Mouse (Mus musculus) testis, adult 2 months (tissue): ENCODE data around the gene Uckl1. TPM values are rescaled to one million over a fixed set of nuclear protein-coding genes. Genes with fewer than 3 reads are reported as not detected.

Source experiments
- H3K27ac ChIP-seq: fragments of 200-500 bp; 2 replicates; pipeline ENCODE4 v1.5.1; 2012; ENCODE audit warnings: low read depth, low read length; ENCODE audit not compliant: control insufficient read depth, insufficient read depth
- H3K27me3 ChIP-seq: fragments of 200-500 bp; 2 replicates; pipeline ENCODE4 v1.6.1; 2012; ENCODE audit warnings: mild to moderate bottlenecking, low read length, moderate library complexity; ENCODE audit not compliant: control insufficient read depth, insufficient read depth
- H3K36me3 ChIP-seq: fragments of 200-500 bp; 2 replicates; pipeline ENCODE4 v1.6.1; 2012; ENCODE audit warnings: mild to moderate bottlenecking, low read length; ENCODE audit not compliant: control insufficient read depth, insufficient read depth
- H3K4me1 ChIP-seq: fragments of 200-500 bp; 2 replicates; pipeline ENCODE4 v1.6.1; 2012; ENCODE audit warnings: low read length; ENCODE audit not compliant: control insufficient read depth, insufficient read depth
- H3K4me3 ChIP-seq: fragments of 200-500 bp; 2 replicates; pipeline ENCODE4 v1.5.1; 2012; ENCODE audit warnings: low read depth, mild to moderate bottlenecking, low read length, moderate library complexity, mixed read lengths; ENCODE audit not compliant: control insufficient read depth
- CTCF ChIP-seq: fragments of 200-500 bp; IDR thresholded peaks from 2 replicates; pipeline ENCODE4 v1.5.1; 2012; ENCODE audit warnings: low read depth, mild to moderate bottlenecking, inconsistent platforms, low read length, moderate library complexity; ENCODE audit not compliant: control insufficient read depth, insufficient read depth, insufficient replicate concordance
- POLR2A ChIP-seq: fragments of 200-500 bp; IDR thresholded peaks from 2 replicates; pipeline ENCODE4 v1.6.1; 2012; ENCODE audit warnings: low read depth, mild to moderate bottlenecking, inconsistent platforms, low read length, moderate library complexity; ENCODE audit not compliant: control insufficient read depth
- polyA plus RNA-seq: library from polyadenylated mRNA; depleted of rRNA; stranded (reverse); fragments of >200 nt; gene quantifications from 2 replicates; pipeline ENCODE4 v1.2.3, GENCODE M21; 2012

Uckl1 gene
- polyA plus RNA-seq, 1 experiment, result 44.4 TPM

- no peak overlapping the region for H3K27ac ChIP-seq
- no peak for TF ChIP-seq CTCF
- TF ChIP-seq POLR2A, result no peak
- no peak overlapping the region for H3K4me3 ChIP-seq
- H3K27me3 ChIP-seq, result no peaks in the 10 kb centered on the region
- H3K4me1 ChIP-seq, result no peaks in the 10 kb centered on the region; the same call in 1 of the 2 replicates
- H3K36me3 ChIP-seq, result no peaks in the 10 kb centered on the region
These were observed 14.3 kb downstream of the Uckl1 start for GRCm38 (mm10) chr2:181570375-181570774.

DNA sequence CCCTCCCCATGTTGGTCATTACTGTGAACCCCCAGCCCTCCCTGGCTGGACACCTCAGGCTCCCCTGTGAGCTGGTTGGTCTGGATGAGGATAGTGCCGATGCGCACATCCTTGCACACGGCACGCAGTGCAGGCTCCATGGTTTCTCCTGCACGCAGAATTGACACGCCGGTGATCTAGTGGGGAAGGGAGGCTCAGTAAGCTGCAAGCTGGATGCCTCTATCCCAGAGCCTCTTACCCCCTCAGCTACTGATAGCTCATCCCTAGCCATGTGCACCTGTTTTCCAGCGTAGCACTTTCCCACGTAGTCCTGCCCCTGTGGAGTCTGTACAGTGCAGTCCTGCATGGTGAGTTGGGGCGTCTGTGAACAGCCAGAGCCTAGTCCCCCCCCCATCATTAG lies 14.8 kb downstream of the Uckl1 start:
- no peaks in the 10 kb centered on the region for H3K27me3 ChIP-seq
- no peak for TF ChIP-seq CTCF
- no peak for TF ChIP-seq POLR2A
- H3K4me3 ChIP-seq, result no peak overlapping the region
- H3K4me1 ChIP-seq, result no peaks in the 10 kb centered on the region; the same call in 1 of the 2 replicates
- no peaks in the 10 kb centered on the region for H3K36me3 ChIP-seq
- no peak overlapping the region for H3K27ac ChIP-seq

GRCm38 (mm10) chr2:181568272-181569008 lies 16.3 kb downstream of the Uckl1 start:
- Histone ChIP-seq H3K4me3 (no peak overlapping the region), H3K4me1 (no peaks in the 10 kb centered on the region; the same call in 1 of the 2 replicates), H3K27ac (no peak overlapping the region), H3K36me3 (no peaks in the 10 kb centered on the region), H3K27me3 (no peaks in the 10 kb centered on the region)
- TF ChIP-seq POLR2A (no peak), CTCF (peak; percentile 11; the same call in 1 of the 2 replicates)

DNA sequence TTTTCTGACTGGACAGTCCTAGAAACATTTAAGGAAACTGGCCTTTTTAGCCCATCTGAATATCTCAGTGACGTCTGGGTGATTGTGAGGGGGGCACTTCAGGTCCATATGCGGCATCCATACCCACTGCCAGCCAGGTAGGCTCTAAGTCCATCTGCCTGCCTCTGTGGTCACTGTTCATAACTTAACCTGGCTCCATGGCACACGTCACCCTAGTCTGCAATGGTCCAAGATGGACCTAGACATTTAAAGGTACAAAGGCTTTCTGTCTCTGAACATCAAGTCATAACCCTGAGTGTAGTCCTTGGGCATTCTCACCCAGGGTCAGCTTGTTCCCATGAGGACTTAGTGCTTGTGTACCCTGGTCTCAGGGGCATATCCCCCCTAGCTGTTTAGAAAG lies 17.4 kb downstream of the Uckl1 start:
- Histone ChIP-seq H3K27ac (no peak overlapping the region), H3K4me3 (no peak overlapping the region), H3K27me3 (no peaks in the 10 kb centered on the region), H3K36me3 (no peaks in the 10 kb centered on the region), H3K4me1 (no peaks in the 10 kb centered on the region; the same call in 1 of the 2 replicates)
- TF ChIP-seq CTCF, result no peak
- no peak for TF ChIP-seq POLR2A

- Histone ChIP-seq H3K36me3 (peaks cover 2% of the 10 kb centered on the region; the same call in 1 of the 2 replicates), H3K4me3 (no peak overlapping the region)
- no peak for TF ChIP-seq CTCF
- TF ChIP-seq POLR2A, result no peak
These were observed 30.9 kb downstream of the Uckl1 start for GRCm38 (mm10) chr2:181553772-181554171.

DNA sequence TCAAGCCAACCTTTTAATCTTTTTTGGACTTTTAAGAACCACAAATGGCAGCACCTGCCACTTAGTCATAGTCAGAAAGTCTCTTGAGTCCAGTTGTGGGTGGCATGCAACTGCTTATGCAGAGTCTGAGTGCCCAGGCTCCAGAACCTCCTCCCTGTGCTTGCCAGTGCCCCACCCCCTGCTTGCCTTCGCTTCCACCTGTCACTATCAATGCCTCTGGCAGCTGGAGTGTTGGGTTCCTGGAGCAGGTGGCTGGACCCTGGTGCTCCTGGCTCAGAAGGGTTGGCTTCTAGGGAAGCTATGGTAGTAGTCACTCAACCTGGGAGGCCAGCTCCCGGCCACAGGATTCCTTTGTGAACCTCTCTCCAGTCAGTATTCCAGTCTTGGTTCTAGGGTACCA lies 34.5 kb downstream of the Uckl1 start:
- no peaks in the 10 kb centered on the region for H3K4me1 ChIP-seq
- no peak overlapping the region for H3K4me3 ChIP-seq
- H3K27ac ChIP-seq, result no peak overlapping the region
- no peak for TF ChIP-seq CTCF
- H3K36me3 ChIP-seq, result peaks cover 2% of the 10 kb centered on the region
- H3K27me3 ChIP-seq, result no peaks in the 10 kb centered on the region

More at GRCm38 (mm10) chr2:181553772-181554171, 30.9 kb downstream of the Uckl1 start:
- no peak overlapping the region for H3K27ac ChIP-seq
- H3K27me3 ChIP-seq, result no peaks in the 10 kb centered on the region
- no peaks in the 10 kb centered on the region for H3K4me1 ChIP-seq

DNA sequence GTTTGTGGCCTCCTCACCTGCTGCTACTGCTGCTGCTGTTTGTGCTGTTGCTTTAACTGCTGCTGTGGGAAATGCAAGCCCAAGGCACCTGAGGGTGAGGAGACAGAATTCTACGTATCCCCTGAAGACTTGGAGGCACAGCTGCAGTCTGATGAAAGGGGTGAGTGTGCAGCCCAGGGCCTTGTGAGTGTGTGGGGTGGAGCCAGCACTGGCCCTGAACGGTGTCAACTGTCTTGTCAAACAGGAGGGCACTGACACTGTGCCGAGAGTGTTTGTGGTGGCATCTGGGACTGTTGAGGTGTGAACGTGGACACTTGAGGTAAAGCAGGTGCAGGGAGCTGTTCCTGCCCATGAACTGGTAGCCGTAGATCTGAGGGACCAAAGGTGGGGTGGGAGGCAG lies 36.0 kb downstream of the Uckl1 start:
- H3K27me3 ChIP-seq, result no peaks in the 10 kb centered on the region
- H3K4me3 ChIP-seq, result no peak overlapping the region
- H3K27ac ChIP-seq, result no peak overlapping the region
- no peaks in the 10 kb centered on the region for H3K4me1 ChIP-seq
- TF ChIP-seq POLR2A (no peak), CTCF (no peak)
- peaks cover 2% of the 10 kb centered on the region for H3K36me3 ChIP-seq

DNA sequence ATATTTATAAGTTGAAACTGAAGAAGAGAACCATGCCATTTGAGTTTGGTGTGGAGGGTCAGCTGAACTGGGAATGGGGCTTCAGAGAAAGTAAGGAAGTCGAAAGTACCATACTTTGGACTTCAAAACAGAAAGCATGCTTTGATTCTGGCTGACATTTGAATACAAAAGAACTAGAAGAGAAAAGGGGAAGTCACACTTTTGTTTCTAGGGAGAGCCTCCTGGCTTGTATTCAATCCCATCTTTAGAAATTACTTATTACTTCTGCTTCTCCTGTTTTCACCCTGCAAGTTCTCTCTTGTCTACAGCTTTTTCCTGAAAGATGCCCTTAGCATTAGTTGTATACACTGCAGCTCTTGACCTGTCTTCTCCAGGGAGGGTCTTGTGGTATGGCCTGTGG lies 36.5 kb downstream of the Uckl1 start:
- no peak for TF ChIP-seq POLR2A
- TF ChIP-seq CTCF, result no peak
- Histone ChIP-seq H3K27me3 (no peaks in the 10 kb centered on the region), H3K27ac (no peak overlapping the region), H3K4me3 (no peak overlapping the region), H3K4me1 (no peaks in the 10 kb centered on the region), H3K36me3 (peaks cover 2% of the 10 kb centered on the region)
